Mouse (Mus musculus) limb, embryonic 15.5 days (tissue): Measurements from ENCODE around the gene Stard13. TPM values are rescaled to one million over a fixed set of nuclear protein-coding genes. Genes with fewer than 3 reads are reported as not detected.

Experiments used
- ATAC-seq: fragments of 200-750 bp; cut with Nextera tagmentation; 2 replicates; pipeline ENCODE4 v1.8.0; 2017; ENCODE audit warnings: low read depth, moderate TSS enrichment; ENCODE audit not compliant: insufficient number of reproducible peaks, low FRiP score, low TSS enrichment
- H3K27ac ChIP-seq: fragments of 300-500 bp; sonication (generic); 2 replicates; pipeline ENCODE4 v1.5.1; 2015; ENCODE audit warnings: moderate library complexity, mild to moderate bottlenecking, inconsistent platforms
- H3K27me3 ChIP-seq: fragments of 300-500 bp; sonication (generic); 2 replicates; pipeline ENCODE4 v1.6.1; 2015; ENCODE audit warnings: inconsistent platforms
- H3K36me3 ChIP-seq: fragments of 300-500 bp; sonication (generic); 2 replicates; pipeline ENCODE4 v1.6.1; 2015; ENCODE audit warnings: inconsistent platforms
- H3K4me1 ChIP-seq: fragments of 300-500 bp; sonication (generic); 2 replicates; pipeline ENCODE4 v1.6.1; 2015; ENCODE audit warnings: inconsistent platforms
- H3K4me2 ChIP-seq: fragments of 300-500 bp; sonication (generic); 2 replicates; pipeline ENCODE4 v1.6.1; 2015; ENCODE audit warnings: mild to moderate bottlenecking, inconsistent platforms
- H3K4me3 ChIP-seq: fragments of 300-500 bp; sonication (generic); 2 replicates; pipeline ENCODE4 v1.5.1; 2015; ENCODE audit warnings: mild to moderate bottlenecking, inconsistent platforms
- H3K9ac ChIP-seq: fragments of 300-500 bp; sonication (generic); 2 replicates; pipeline ENCODE4 v1.6.1; 2015; ENCODE audit warnings: inconsistent platforms
- H3K9me3 ChIP-seq: fragments of 300-500 bp; sonication (generic); 2 replicates; pipeline ENCODE4 v1.6.1; 2016; ENCODE audit warnings: inconsistent platforms
- WGBS: fragments of 180-500 bp; shearing (Covaris S2); methylation state at CpG from one replicate; pipeline ENCODE4 v1.1.7; 2015; 5-methylcytosine and 5-hydroxymethylcytosine counted together
- polyA plus RNA-seq: library from polyadenylated mRNA; unstranded; fragments of >200 nt; fragmentation: Nextera tagmentation; extraction: Ambion mirVana; gene quantifications from 2 replicates; pipeline ENCODE4 v1.2.1, GENCODE M21; 2015

The Stard13 gene
- polyA plus RNA-seq, 1 experiment from 2014 or later: 11.2 TPM

GRCm38 (mm10) chr5:151060476-151060875, 173.2 kb downstream of the Stard13 start:
- Histone ChIP-seq H3K27ac (peak overlapping the region; percentile 6; the same call in 1 of the 2 replicates), H3K9ac (no peak overlapping the region), H3K9me3 (no peaks in the 10 kb centered on the region), H3K4me1 (peaks cover 16% of the 10 kb centered on the region; the same call in 1 of the 2 replicates), H3K36me3 (peaks cover 20% of the 10 kb centered on the region), H3K27me3 (no peaks in the 10 kb centered on the region), H3K4me3 (no peak overlapping the region), H3K4me2 (no peak overlapping the region)
- 33% methylated on average over 12 of the region's 12 CpGs for WGBS
- ATAC-seq: no peak

- 61% methylated on average over 5 of the region's 5 CpGs for WGBS
- Histone ChIP-seq H3K4me2 (no peak overlapping the region), H3K36me3 (peaks cover 20% of the 10 kb centered on the region), H3K4me1 (peaks cover 17% of the 10 kb centered on the region), H3K4me3 (no peak overlapping the region), H3K9ac (no peak overlapping the region), H3K9me3 (no peaks in the 10 kb centered on the region), H3K27ac (no peak overlapping the region), H3K27me3 (no peaks in the 10 kb centered on the region)
- no peak for ATAC-seq
These were observed 173.9 kb downstream of the Stard13 start for GRCm38 (mm10) chr5:151059772-151060171.

- no peak overlapping the region for H3K9ac ChIP-seq
- ATAC-seq: no peak
- H3K4me1 ChIP-seq: peaks cover 21% of the 10 kb centered on the region
- peaks cover 20% of the 10 kb centered on the region for H3K36me3 ChIP-seq
- no peaks in the 10 kb centered on the region for H3K27me3 ChIP-seq
- no peak overlapping the region for H3K27ac ChIP-seq
- 79% methylated on average over 10 of the region's 10 CpGs for WGBS
- H3K4me2 ChIP-seq: no peak overlapping the region
- H3K9me3 ChIP-seq: no peaks in the 10 kb centered on the region
- H3K4me3 ChIP-seq: no peak overlapping the region
These were observed 174.3 kb downstream of the Stard13 start for GRCm38 (mm10) chr5:151059352-151059751.

GRCm38 (mm10) chr5:151057716-151058115, 175.9 kb downstream of the Stard13 start:
- no peak overlapping the region for H3K4me2 ChIP-seq
- H3K9me3 ChIP-seq: no peaks in the 10 kb centered on the region
- H3K27me3 ChIP-seq: no peaks in the 10 kb centered on the region
- ATAC-seq: no peak
- H3K36me3 ChIP-seq: peaks cover 17% of the 10 kb centered on the region
- WGBS: 83% methylated on average over 5 of the region's 5 CpGs
- H3K27ac ChIP-seq: no peak overlapping the region
- no peak overlapping the region for H3K4me3 ChIP-seq
- H3K4me1 ChIP-seq: peaks cover 25% of the 10 kb centered on the region
- no peak overlapping the region for H3K9ac ChIP-seq

GRCm38 (mm10) chr5:151056920-151057294, 176.7 kb downstream of the Stard13 start:
- Histone ChIP-seq H3K27ac (no peak overlapping the region), H3K9ac (no peak overlapping the region), H3K4me3 (no peak overlapping the region), H3K4me1 (peaks cover 25% of the 10 kb centered on the region), H3K27me3 (no peaks in the 10 kb centered on the region), H3K36me3 (peaks cover 15% of the 10 kb centered on the region), H3K4me2 (no peak overlapping the region), H3K9me3 (no peaks in the 10 kb centered on the region)
- 68% methylated on average over 6 of the region's 6 CpGs for WGBS
- 0 out of 2 replicates have a peak, but pooled peaks have one; percentile 26 for ATAC-seq

GRCm38 (mm10) chr5:151056255-151056919, 177.2 kb downstream of the Stard13 start:
- Histone ChIP-seq H3K4me1 (peaks cover 25% of the 10 kb centered on the region), H3K4me2 (no peak overlapping the region), H3K9ac (no peak overlapping the region), H3K4me3 (no peak overlapping the region), H3K36me3 (peaks cover 11% of the 10 kb centered on the region), H3K27ac (no peak overlapping the region), H3K9me3 (no peaks in the 10 kb centered on the region), H3K27me3 (no peaks in the 10 kb centered on the region)
- 48% methylated on average over 12 of the region's 12 CpGs for WGBS
- peak; percentile 45; the same call in 1 of the 2 replicates for ATAC-seq

GRCm38 (mm10) chr5:151055426-151056090, 178.1 kb downstream of the Stard13 start:
- ATAC-seq: no peak

GRCm38 (mm10) chr5:151054743-151055114, 178.9 kb downstream of the Stard13 start:
- Histone ChIP-seq H3K4me3 (no peak overlapping the region), H3K4me1 (peaks cover 20% of the 10 kb centered on the region; the same call in 1 of the 2 replicates), H3K9me3 (no peaks in the 10 kb centered on the region), H3K36me3 (peaks cover 11% of the 10 kb centered on the region), H3K9ac (no peak overlapping the region), H3K4me2 (no peak overlapping the region), H3K27me3 (no peaks in the 10 kb centered on the region), H3K27ac (0 out of 2 replicates have a peak overlapping the region, but pooled peaks have one; percentile 29)
- ATAC-seq: no peak
- 59% methylated on average over 4 of the region's 4 CpGs for WGBS

More at GRCm38 (mm10) chr5:151055426-151056090, 178.1 kb downstream of the Stard13 start:
- no peak overlapping the region for H3K4me2 ChIP-seq
- no peak overlapping the region for H3K27ac ChIP-seq
- H3K4me1 ChIP-seq: peaks cover 23% of the 10 kb centered on the region
- H3K9ac ChIP-seq: no peak overlapping the region
- 96% methylated on average over 11 of the region's 11 CpGs for WGBS
- H3K36me3 ChIP-seq: peaks cover 11% of the 10 kb centered on the region
- no peaks in the 10 kb centered on the region for H3K27me3 ChIP-seq
- no peak overlapping the region for H3K4me3 ChIP-seq
- H3K9me3 ChIP-seq: no peaks in the 10 kb centered on the region

- no peaks in the 10 kb centered on the region for H3K27me3 ChIP-seq
- 0 out of 2 replicates have a peak overlapping the region, but pooled peaks have one; percentile 29 for H3K27ac ChIP-seq
- peaks cover 11% of the 10 kb centered on the region for H3K36me3 ChIP-seq
- H3K4me2 ChIP-seq: no peak overlapping the region
- no peak overlapping the region for H3K9ac ChIP-seq
- no peak for ATAC-seq
- H3K4me3 ChIP-seq: no peak overlapping the region
- H3K9me3 ChIP-seq: no peaks in the 10 kb centered on the region
- peaks cover 17% of the 10 kb centered on the region; the same call in 1 of the 2 replicates for H3K4me1 ChIP-seq
- WGBS: 36% methylated on average over 7 of the region's 7 CpGs
These were observed 179.4 kb downstream of the Stard13 start for GRCm38 (mm10) chr5:151054100-151054742.

- Histone ChIP-seq H3K9ac (no peak overlapping the region), H3K27ac (no peak overlapping the region), H3K27me3 (no peaks in the 10 kb centered on the region), H3K36me3 (peaks cover 11% of the 10 kb centered on the region), H3K4me1 (peaks cover 18% of the 10 kb centered on the region; the same call in 1 of the 2 replicates), H3K4me2 (no peak overlapping the region), H3K4me3 (no peak overlapping the region), H3K9me3 (no peaks in the 10 kb centered on the region)
- WGBS: 80% methylated on average over 5 of the region's 5 CpGs
- no peak for ATAC-seq
These were observed 180.4 kb downstream of the Stard13 start for GRCm38 (mm10) chr5:151053190-151053589.

- H3K9ac ChIP-seq: no peak overlapping the region
- peaks cover 11% of the 10 kb centered on the region for H3K36me3 ChIP-seq
- H3K4me2 ChIP-seq: no peak overlapping the region
- H3K4me3 ChIP-seq: no peak overlapping the region
- 94% methylated on average over 8 of the region's 8 CpGs for WGBS
- no peaks in the 10 kb centered on the region for H3K27me3 ChIP-seq
- H3K27ac ChIP-seq: no peak overlapping the region
- no peak for ATAC-seq
- H3K9me3 ChIP-seq: no peaks in the 10 kb centered on the region
- peaks cover 25% of the 10 kb centered on the region for H3K4me1 ChIP-seq
These were observed 181.3 kb downstream of the Stard13 start for GRCm38 (mm10) chr5:151052331-151052730.

- no peaks in the 10 kb centered on the region for H3K27me3 ChIP-seq
- H3K36me3 ChIP-seq: peaks cover 24% of the 10 kb centered on the region
- H3K4me2 ChIP-seq: no peak overlapping the region
- no peaks in the 10 kb centered on the region for H3K9me3 ChIP-seq
- WGBS: 30% methylated on average over 12 of the region's 12 CpGs
- no peak overlapping the region for H3K9ac ChIP-seq
- no peak for ATAC-seq
- peak overlapping the region; percentile 73 for H3K27ac ChIP-seq
- H3K4me3 ChIP-seq: no peak overlapping the region
- peaks cover 16% of the 10 kb centered on the region for H3K4me1 ChIP-seq
These were observed 186.1 kb downstream of the Stard13 start for GRCm38 (mm10) chr5:151047488-151047887.
